Mouse (Mus musculus) testis, adult 2 months (tissue): ENCODE results near the gene Igfbp7.

Source experiments
- CTCF ChIP-seq: fragments of 200-500 bp; IDR thresholded peaks from 2 replicates; pipeline ENCODE4 v1.5.1; 2012; ENCODE audit warnings: low read depth, mild to moderate bottlenecking, inconsistent platforms, low read length, moderate library complexity; ENCODE audit not compliant: control insufficient read depth, insufficient read depth, insufficient replicate concordance
- POLR2A ChIP-seq: fragments of 200-500 bp; IDR thresholded peaks from 2 replicates; pipeline ENCODE4 v1.6.1; 2012; ENCODE audit warnings: low read depth, mild to moderate bottlenecking, inconsistent platforms, low read length, moderate library complexity; ENCODE audit not compliant: control insufficient read depth

DNA sequence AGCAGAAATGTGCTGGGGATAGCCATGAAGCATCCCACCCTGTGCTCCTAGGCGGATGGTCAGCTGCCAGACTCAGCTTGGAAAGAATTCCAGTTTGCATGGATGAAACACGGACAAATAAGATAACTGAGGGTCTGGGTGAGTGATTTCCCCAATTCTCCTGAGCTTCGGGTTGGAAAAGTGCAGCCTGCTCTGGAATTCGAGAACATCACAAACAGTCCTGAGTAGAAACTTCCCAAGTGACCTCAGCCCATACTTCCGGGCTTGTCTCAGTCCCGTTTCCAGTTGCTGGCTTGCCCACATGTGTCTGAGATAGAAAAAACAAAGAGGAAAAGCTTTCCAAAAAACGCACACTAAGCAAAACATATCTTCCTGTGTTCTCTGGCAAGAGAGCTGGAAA, 35.6 kb downstream of the Igfbp7 start:
- TF ChIP-seq CTCF (no peak), POLR2A (no peak)
